Mouse (Mus musculus): Measurements from ENCODE around the gene 2700049A03Rik. TPM values are rescaled to one million over a fixed set of nuclear protein-coding genes. Genes with fewer than 3 reads are reported as not detected.

2700049A03Rik gene
- total RNA-seq, 2 experiments from 2014 or later: 5.4 to 6.6 TPM

DNA sequence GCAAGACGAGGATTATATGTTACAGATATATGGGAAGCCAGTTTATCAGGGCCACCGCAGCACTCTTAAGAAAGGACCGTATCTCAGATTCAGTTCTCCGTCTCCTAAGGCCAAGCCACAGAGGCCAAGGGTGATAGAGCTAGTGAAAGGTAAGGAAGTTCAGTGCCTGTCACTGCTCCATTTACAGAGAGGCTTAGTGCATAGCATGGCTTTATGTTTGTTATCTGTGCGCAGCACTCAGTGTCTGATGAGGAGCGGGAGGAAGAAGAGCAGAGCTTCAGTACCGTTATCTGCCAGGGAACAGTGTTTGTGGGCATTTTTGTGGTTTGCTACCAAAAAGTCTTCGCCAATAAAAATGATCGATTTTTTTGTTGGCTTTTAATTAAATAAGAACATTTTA is 27.8 kb downstream of the 2700049A03Rik start:
- no peak for DNase-seq (ENCODE audit: extremely low spot score in 1 of 2, low spot score in 1 of 2)

DNA sequence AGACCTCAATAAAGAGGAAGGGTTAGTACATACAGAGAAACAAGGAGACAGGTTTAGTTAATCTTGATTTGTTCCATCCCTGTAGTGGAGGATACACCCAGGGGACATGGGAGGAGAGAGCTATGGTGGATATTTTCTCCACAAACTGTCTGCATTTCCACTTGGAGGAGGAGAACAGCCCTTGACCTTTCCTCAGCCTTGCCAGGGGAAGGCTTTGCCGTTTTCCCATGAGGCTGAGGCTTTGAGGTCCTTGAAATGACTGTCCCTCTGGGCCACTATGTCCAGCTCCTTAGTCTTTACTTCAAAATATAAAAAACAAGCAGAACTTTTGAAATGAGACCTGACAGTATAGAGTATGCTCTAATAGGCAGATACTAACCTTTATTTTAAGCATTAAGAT is 33.3 kb downstream of the 2700049A03Rik start:
- no peak for DNase-seq (ENCODE audit: extremely low spot score in 1 of 2, low spot score in 1 of 2)

DNA sequence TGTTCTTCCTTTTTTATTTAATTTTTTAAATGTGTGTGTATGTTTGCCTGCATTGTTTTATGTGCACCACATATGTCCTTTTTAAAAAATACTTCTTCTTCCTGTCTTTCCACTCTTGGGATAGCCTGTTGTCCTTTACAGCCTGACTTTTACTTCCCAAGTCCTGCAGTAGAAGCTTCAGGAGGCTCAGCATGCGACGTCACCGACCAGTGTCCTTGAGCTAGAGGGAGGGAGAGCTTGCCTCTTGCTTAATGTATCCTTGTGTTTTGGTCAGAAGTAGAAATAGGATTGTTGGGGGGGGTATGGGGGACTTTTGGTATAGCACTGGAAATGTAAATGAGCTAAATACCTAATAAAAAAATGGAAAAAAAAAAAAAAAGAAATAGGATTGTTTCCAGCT is 47.1 kb downstream of the 2700049A03Rik start:
- no peak for DNase-seq (ENCODE audit: extremely low spot score in 1 of 2, low spot score in 1 of 2)

DNA sequence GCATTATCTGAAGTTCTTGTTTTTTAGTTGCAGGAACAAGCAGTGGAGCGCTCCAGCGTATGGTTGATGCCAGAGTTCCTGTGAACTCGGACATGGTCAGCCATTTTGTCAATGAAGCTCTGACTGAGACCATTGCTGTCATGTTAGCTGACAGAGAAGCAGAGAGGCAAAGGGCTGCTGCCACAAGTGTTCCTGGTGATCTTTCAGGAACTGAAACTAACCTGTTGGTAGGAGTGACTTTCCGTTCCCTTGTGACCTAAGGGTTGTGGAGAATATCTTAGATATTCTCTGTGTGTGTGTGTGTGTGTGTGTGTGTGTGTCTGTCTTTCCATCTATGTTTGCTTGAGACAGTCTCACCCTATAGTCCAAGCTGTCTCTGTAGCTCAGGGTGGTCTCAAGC is 47.7 kb downstream of the 2700049A03Rik start:
- no peak for DNase-seq (ENCODE audit: extremely low spot score in 1 of 2, low spot score in 1 of 2)

DNA sequence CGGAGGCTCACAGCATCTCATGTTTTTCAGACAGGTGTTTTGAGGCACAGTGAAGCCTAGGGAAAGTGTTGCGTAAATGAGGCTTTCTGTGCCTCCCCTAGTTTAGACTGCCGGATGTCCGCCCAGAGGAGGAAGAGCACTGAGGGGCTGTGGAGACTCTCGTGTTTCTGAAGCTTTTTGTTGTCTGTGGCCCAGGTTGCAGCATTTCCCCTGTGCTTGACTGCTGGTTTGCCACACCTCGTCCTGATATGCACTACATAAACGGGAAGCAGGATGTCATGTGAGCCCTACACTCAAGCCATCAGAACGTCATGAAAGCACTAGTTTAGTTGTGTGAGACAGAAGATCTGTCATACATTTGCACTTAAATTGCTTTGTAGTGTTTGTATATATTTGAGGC is 56.1 kb downstream of the 2700049A03Rik start:
- no peak for DNase-seq (ENCODE audit: extremely low spot score in 1 of 2, low spot score in 1 of 2)

DNA sequence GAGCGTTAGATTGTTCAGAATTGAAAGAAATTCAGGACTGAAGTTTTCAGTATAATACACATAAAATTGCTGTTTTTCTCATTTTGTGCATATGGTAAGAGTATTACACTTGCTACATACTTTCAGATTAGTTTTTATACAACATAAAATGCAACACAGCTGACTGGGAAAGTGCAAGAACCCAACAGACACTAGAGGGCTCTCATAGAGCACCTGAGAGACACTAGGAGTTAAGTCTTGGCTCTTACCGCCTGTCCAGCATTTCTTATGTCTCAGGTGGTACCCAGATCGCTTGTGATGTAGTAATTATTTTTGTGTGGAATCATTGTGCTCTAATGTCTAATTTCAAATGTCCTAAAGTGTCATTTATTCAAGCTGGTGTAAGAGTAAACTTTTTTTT is 61.0 kb downstream of the 2700049A03Rik start:
- DNase-seq (ENCODE audit: extremely low spot score in 1 of 2, low spot score in 1 of 2): peak in 1 of 2 experiments; percentile 6

DNA sequence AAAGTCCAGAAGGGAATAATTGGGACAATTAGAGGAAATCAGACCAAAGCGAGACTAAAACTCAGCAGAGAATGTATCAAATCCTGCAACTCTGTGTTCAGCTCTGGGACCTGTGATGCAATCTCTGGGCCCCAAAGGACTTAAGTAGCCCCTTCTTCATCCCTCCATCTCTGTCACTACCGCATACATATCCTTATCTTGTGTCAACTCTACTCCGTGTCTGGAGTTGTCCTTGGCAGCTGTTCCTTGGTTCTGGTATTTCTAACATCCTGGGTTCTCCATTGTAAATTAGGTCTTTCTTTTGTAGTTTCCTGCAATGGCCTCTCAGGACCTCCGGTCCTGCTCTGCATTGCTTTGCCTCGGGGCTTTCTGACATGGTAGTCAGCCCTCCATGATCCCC is 65.1 kb downstream of the 2700049A03Rik start:
- no peak for DNase-seq (ENCODE audit: extremely low spot score in 1 of 2, low spot score in 1 of 2)

DNA sequence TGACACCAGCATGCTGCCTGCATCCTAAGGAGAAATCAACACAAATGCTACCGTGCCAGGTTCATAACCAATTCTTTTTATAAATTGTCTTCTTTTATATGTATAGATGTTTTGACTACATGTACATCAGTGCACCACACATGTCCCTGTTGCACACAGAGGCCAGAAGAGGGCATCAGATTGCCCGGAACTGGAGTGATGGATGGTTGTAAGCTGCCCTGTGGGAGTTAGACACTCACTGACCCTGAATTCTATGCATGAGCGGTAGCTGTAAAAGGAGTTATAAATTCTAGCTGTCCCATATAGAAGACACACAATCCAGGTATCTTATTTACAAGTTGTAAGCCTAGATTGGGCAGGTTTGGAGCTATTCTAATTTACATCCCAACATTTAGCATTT is 67.7 kb downstream of the 2700049A03Rik start:
- no peak for DNase-seq (ENCODE audit: extremely low spot score in 1 of 2, low spot score in 1 of 2)

DNA sequence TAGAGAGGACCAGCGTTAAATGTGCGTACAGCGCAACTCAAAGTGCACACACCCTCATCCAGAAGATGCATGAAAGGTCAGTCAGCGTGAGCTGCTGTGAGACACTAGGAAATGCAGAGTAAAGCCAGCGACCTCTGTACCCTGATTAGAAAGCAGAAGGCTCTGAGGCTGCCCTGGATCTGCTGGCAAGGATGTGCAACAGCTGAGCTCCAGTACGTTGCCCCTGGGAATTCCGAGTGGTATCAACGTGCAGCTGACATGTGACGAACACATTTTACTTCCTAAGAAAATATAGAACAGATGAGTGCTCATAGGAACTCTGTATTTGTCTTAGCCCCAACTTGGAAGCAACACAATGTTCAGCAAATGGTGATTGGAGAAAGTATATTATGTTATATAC is 80.5 kb downstream of the 2700049A03Rik start:
- DNase-seq (ENCODE audit: extremely low spot score in 1 of 2, low spot score in 1 of 2): no peak

DNA sequence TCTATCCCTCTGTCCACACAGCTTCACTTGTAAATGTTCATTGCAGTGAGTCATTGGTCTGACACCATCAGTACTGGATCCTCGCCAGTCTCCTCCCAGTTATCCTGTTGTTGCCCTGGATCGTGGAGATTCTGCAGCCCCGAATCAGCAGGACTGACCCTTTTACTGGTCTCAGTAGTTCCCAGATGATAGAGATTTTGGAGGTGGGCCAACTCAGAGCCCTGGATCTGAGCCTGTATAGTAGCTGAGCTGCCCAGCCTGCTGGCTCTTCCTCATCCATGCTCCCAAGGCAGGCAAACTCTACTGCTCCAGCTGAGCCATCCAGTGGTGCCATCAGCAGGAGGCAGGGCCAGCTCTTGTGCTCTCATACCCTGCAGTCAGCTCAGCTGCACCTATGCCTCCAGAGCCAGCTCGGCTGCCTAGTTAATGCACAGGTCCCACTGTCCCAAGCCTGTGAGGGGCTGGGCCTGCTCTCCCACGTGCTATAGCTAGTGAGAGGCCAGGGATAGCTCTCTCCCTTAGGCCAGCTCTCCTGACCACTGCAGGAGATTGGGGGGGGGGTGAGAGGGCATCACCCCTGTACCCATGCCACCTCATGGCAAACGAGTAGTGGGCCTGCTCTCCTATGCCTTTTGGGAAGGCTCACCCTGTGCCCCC is 81.3 kb downstream of the 2700049A03Rik start:
- no peak for DNase-seq (ENCODE audit: extremely low spot score in 1 of 2, low spot score in 1 of 2)

DNA sequence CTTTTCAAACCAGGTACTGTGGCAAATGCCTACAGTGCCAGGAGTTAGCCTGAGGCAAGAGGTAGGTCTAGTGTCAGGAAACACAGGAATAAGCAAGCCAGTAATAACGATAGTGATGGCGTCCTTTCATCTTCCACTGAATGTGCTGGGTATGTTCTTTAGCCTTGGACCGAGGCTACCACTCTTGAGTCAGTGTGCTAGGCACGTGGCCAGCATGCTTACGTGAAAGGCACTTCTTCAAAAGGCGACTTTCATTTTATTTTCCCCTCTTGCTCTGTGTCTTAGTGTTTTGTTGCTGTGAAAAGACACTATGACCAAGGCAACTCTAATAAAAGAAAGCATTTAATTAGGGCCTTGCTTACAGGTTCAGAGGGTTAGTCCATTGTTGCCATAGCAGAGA is 86.1 kb downstream of the 2700049A03Rik start:
- DNase-seq (ENCODE audit: extremely low spot score in 1 of 2, low spot score in 1 of 2): no peak

DNA sequence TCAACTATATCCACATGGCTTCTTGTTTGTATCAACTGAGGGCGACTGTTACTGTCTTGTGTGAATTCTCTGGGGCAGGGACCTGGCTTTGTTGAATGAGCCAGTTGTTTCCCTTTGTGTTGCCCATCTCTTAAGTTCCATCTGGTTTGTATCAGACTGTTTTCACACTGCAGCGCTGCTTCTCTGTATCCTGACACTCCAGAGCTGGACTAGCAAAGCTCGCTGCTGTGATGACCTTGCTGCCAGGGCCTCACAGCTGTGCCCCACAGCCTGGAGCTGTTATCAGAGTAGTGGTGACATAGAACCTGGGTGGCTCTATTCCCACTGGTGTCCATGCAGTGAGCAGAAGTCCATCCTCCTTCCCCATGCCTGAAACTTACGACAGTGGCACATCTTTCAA is 91.1 kb downstream of the 2700049A03Rik start:
- no peak for DNase-seq (ENCODE audit: extremely low spot score in 1 of 2, low spot score in 1 of 2)

DNA sequence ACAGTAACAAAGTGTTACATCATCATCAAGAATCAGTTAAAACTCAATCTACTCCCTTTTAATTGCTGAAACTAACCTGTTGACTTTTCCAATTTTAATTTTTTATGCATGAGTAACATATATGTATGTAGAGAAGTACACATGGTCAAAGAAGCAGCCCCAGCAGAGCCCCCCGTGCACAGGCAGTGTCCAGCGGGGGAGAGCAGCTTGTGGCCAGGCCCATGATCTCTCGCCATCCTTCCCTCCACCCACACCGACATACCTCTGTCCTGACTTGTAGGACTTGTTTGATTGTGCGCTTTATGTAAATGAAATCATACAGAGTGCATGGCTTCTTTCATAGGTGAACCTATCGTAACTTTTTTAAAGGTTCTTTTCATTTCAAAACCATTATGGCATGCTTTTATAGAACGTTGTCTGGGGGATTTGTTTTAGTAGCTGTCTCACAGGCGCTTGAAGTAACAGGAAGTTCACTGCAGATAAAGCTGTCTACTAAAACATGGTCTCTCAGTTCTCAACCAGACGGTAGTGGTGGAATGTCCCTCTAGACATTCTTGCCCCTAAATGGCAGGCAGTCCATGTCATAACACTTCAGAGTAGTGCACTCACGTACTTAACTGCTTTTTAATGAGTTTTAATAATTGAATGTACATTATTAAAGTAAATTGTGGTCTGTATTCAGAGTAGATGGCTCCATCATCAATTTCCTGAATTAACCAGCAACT is 92.4 kb downstream of the 2700049A03Rik start:
- DNase-seq (ENCODE audit: extremely low spot score in 1 of 2, low spot score in 1 of 2): no peak

DNA sequence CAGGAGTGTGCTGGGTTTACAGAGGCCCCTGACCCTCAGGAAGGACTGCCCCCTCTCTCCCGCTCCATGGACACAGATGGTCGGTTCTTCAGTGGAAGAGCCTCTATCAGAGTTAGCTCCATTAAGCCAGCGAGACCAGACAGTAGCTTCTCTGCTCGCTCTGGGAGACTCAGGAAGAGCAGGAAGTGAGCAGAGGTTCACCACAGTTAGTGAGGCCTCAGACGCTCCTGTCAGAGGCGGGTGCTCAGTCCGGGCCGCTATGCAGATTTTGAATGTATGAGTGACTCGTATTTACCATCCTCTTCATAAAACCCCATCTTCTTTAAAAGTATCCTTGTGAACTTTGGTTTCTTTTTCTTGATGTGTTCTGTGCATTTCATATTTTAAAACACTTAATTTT is 94.9 kb downstream of the 2700049A03Rik start:
- no peak for DNase-seq (ENCODE audit: extremely low spot score in 1 of 2, low spot score in 1 of 2)

DNA sequence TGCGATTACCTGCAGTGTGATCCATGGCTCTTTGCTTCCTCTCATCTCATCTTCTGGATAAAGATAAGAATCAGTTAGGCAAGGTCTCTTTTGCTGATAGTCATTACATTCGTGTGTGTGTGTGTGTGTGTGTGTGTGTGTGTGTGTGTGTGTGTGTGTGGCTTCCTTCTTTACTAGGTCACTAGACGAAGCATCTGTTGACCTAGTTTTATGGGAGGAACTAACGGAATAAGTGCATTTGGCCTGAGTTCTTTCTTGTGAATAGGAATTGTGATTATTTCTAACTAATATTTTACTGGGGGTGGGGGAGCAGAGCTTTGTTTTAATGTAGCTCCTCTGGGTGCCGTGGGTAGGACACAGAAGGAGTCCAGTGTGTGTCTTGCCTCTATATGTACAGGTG is 96.8 kb downstream of the 2700049A03Rik start:
- no peak for DNase-seq (ENCODE audit: extremely low spot score in 1 of 2, low spot score in 1 of 2)

DNA sequence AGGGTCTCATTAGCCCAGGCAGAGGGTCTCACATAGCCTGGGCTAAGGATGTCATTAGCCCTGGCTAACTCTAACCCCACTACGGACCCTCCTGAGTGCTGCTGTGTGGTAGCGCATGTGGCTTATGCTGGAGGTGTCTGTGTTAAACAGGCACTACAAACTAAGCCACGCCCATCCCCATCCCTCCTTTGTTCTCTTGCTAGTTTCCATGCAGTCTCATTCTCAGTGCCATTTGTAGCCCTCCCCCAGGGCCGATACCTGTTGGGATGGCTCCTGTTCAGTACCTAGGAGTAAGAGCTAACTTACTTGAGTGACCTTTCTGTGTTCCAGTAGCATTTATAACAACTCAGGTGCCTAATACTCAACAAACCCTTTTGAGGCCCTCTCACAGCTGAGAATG is 100.4 kb downstream of the 2700049A03Rik start:
- DNase-seq (ENCODE audit: extremely low spot score in 1 of 2, low spot score in 1 of 2): no peak

DNA sequence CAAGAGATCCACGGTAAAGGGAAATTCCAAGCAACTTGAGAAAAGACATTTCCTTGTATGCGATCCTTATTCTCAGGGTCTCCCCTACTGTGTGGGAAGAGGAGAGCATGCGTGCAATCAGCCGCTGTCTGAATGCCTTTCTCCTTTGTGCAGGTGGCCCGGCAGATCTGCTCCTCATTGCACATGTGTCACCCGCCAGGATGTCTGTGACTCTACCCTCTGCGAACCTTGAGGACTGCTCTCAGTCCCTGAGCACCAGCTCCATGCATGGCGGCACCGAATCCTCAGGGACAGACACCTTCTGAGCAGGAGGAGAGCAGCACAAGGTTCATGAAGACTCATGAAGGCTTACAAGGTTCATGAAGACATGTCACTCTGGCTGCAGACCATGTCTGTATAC is 106.1 kb downstream of the 2700049A03Rik start:
- no peak for DNase-seq (ENCODE audit: extremely low spot score in 1 of 2, low spot score in 1 of 2)

DNA sequence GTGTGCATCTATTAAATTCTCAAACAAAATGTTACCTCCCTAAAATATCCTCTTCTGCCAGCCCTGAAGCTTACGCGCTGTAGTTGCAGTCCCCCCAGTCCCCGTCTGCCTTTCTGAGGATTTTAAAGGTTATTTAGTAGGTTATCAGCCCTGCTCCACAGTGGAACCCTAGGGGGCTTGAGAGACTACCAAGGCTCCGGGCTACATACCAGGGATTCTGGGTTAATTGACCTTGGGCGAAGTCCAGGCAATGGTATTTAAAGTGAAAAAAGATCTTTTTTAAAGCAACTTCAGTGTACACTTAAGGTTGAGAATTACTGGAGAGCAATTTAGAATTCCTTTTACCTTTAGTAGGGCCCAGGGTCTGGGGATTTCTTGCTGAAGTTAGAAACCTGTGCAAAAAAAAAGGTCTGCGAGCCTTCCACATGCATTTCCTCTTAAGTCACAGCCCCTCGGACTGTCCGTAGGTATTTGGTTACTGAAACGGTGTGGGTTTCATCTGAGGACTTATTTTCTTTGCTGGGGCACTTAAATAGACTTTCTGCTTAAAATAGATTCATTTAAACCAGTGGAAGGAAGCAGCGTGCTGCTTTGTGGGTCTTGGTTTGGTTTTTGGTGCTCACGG is 108.2 kb downstream of the 2700049A03Rik start:
- DNase-seq (ENCODE audit: extremely low spot score in 1 of 2, low spot score in 1 of 2): no peak

DNA sequence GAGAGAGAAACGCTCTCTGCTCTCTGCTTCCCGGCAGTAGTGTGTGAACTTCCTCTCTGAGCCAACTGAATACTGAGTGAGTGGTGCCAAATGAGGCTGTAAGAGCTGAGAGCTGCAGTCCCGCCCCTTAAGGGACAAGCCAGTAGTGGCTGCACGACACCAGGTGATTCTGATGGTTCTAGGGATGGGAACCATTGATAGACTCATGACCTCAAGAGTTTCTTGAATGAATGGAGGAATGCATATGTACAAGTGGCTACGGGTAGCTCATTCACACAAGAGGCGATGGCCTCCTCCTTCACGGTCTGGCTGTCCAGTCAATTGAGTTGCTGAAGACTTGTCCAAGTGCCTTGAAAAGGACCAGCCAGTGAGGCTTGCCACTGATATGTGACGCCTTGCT is 110.5 kb downstream of the 2700049A03Rik start:
- no peak for DNase-seq (ENCODE audit: extremely low spot score in 1 of 2, low spot score in 1 of 2)

DNA sequence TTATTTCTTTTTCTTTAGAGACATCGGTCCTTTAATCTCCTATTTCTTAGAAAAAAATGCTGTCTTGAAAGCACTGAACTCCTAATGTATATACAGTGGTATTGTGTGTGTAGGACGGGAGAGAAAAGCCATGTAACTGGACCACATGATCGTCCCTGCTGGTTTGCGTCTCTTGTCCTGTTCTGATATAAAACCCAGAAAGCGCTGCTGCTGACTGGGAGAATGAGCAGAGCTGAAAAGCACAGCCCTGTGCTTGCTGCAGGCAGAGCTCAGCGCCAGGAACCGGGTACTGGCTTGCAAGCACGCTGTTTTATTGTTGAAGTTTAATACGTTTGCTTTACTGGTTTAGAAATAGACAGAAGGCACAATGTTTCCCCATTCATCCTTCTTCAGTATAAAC is 112.7 kb downstream of the 2700049A03Rik start:
- peak; percentile 7 to 22 for DNase-seq (ENCODE audit: extremely low spot score in 1 of 2, low spot score in 1 of 2)

DNA sequence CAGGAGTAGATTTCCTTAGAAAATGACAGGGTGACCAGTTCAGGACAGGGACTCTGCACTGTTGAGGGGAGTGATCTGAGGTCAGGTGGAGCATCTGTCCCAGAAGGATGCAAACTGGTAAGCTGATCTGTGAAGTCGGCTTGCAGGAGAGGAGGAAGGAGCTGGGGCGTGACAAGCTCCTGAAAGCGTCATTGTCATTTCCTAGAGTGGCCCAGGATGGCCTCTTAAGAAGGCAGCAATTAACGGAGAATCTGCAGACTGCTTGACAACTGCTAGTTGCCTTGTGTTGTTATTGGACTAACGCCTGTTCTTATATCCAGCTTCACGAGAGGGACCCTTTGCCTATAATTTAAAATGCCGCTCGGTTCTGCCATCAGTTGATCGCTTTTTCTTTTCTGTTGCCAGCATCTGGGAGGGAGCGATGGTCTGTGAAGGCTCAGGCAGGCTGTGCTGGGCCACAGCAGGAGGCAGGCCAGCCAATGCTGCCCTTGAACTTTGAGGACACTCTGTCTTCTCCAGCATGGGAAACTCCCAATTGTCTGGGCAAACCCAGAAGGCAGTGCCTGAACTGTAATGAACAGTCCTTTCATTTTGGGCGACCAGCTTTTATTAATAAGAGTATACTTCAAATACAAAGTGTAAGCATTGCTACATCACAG is 116.0 kb downstream of the 2700049A03Rik start:
- DNase-seq (ENCODE audit: extremely low spot score in 1 of 2, low spot score in 1 of 2): no peak

Data from layer of hippocampus, postnatal 25 days (tissue).